19 mouse cellular contexts compared by ENCODE assay signal in the genomic region with DNA sequence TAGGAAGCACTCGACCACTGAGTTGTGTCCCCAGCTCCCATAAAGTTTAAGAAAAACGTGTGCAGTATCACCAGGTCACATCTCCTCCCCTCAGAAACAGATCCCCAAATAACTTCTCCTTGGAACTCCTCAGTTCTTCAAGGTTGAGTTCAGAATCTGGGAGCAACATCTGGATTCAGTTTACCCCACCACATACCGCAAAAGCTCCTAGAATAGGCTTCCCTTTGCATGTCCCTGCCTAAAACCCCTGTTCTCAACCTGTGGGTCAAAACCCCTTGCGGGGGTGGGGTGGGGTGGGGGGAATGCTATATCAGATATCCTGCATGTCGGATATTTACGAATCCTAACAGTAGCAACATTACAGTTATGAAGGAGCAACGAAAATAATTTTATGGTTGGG. TPM values are rescaled to one million over a fixed set of nuclear protein-coding genes. Genes with fewer than 3 reads are reported as not detected.
A peak's percentile ranks its signal among the peaks of the same experiment; 100 is the strongest.
DNase-seq lines count a peak whose midpoint lies in the region; ATAC-seq lines count a peak whose summit lies in the region.
"Had no signal": no experiment of that assay in that cellular context is flagged by ENCODE, and none has a peak within 500 bp of the region (broad histone marks: within the 10 kb centered on the region; RNA-seq: fewer than 3 reads in every experiment).

No protein-coding gene starts in this region.

- H3K27ac ChIP-seq in heart, embryonic 10.5 days: peak overlapping the region; percentile 78
- H3K27ac ChIP-seq in midbrain, embryonic 10.5 days (replicated peaks): peak overlapping the region; percentile 57; the same call in 1 of the 2 replicates
- H3K27ac ChIP-seq in midbrain, embryonic 13.5 days: no peak overlapping the region
- peak overlapping the region; percentile 72 for H3K27ac ChIP-seq in limb, embryonic 13.5 days
- H3K27ac ChIP-seq in stomach, embryonic 16.5 days (ENCODE audit: low read length): peak overlapping the region; percentile 97

- H3K9ac ChIP-seq in midbrain, embryonic 13.5 days (replicated peaks): no peak overlapping the region
- no peak overlapping the region for H3K9ac ChIP-seq in limb, embryonic 13.5 days
- peak overlapping the region; percentile 6; the same call in 1 of the 2 replicates for H3K9ac ChIP-seq in stomach, embryonic 16.5 days (ENCODE audit: low read length)

- no peak overlapping the region for H3K4me2 ChIP-seq in midbrain, embryonic 13.5 days (replicated peaks)
- 0 out of 2 replicates have a peak overlapping the region, but pooled peaks have one; percentile 9 for H3K4me2 ChIP-seq in limb, embryonic 13.5 days (replicated peaks)
- no peak overlapping the region for H3K4me2 ChIP-seq in stomach, embryonic 16.5 days (ENCODE audit: low read depth, low read length)

- no peak for ATAC-seq in midbrain, embryonic 13.5 days
- no peak for ATAC-seq in limb, embryonic 13.5 days (ENCODE audit: low FRiP score, low read depth)
- no peak for ATAC-seq in stomach, embryonic 16.5 days (ENCODE audit: insufficient read depth, low FRiP score)
- ATAC-seq: activated CD4-positive, CD25-positive, alpha-beta regulatory T cell, adult 4 months had no signal

- H3K27me3 ChIP-seq in heart, embryonic 10.5 days (ENCODE audit: insufficient read depth, poor library complexity, severe bottlenecking): no peaks in the 10 kb centered on the region
- no peaks in the 10 kb centered on the region for H3K27me3 ChIP-seq in midbrain, embryonic 10.5 days (ENCODE audit: low read depth, poor library complexity, severe bottlenecking)
- no peaks in the 10 kb centered on the region for H3K27me3 ChIP-seq in midbrain, embryonic 13.5 days
- no peaks in the 10 kb centered on the region for H3K27me3 ChIP-seq in limb, embryonic 13.5 days
- no peaks in the 10 kb centered on the region for H3K27me3 ChIP-seq in stomach, embryonic 16.5 days (ENCODE audit: control insufficient read depth, insufficient read depth, low read length)

- H3K4me1 ChIP-seq in heart, embryonic 10.5 days: peaks cover 72% of the 10 kb centered on the region
- H3K4me1 ChIP-seq in midbrain, embryonic 10.5 days: peaks cover 68% of the 10 kb centered on the region
- peaks cover 49% of the 10 kb centered on the region for H3K4me1 ChIP-seq in midbrain, embryonic 13.5 days (replicated peaks)
- peaks cover 69% of the 10 kb centered on the region for H3K4me1 ChIP-seq in limb, embryonic 13.5 days
- H3K4me1 ChIP-seq in stomach, embryonic 16.5 days (ENCODE audit: control insufficient read depth, insufficient read depth, low read length): peaks cover 66% of the 10 kb centered on the region

- H3K36me3 ChIP-seq in heart, embryonic 10.5 days: 0 out of 2 replicates have a peak, but pooled peaks cover 3% of the 10 kb centered on the region
- H3K36me3 ChIP-seq in midbrain, embryonic 10.5 days: peaks cover 18% of the 10 kb centered on the region
- peaks cover 9% of the 10 kb centered on the region; the same call in 1 of the 2 replicates for H3K36me3 ChIP-seq in midbrain, embryonic 13.5 days
- H3K36me3 ChIP-seq in limb, embryonic 13.5 days: peaks cover 19% of the 10 kb centered on the region
- H3K36me3 ChIP-seq in stomach, embryonic 16.5 days (ENCODE audit: control insufficient read depth, insufficient read depth, low read length): peaks cover 12% of the 10 kb centered on the region; the same call in 1 of the 2 replicates

- 56% methylated on average over 7 of the region's 7 CpGs for WGBS in heart, embryonic 10.5 days
- 47% methylated on average over 7 of the region's 7 CpGs for WGBS in midbrain, embryonic 10.5 days
- 69% methylated on average over 7 of the region's 7 CpGs for WGBS in midbrain, embryonic 13.5 days
- 19% methylated on average over 7 of the region's 7 CpGs for WGBS in limb, embryonic 13.5 days
- WGBS in stomach, embryonic 16.5 days: 60% methylated on average over 7 of the region's 7 CpGs

- H3K4me3 ChIP-seq in heart, embryonic 10.5 days: no peak overlapping the region
- no peak overlapping the region for H3K4me3 ChIP-seq in midbrain, embryonic 10.5 days
- H3K4me3 ChIP-seq in midbrain, embryonic 13.5 days (replicated peaks): no peak overlapping the region
- no peak overlapping the region for H3K4me3 ChIP-seq in limb, embryonic 13.5 days
- no peak overlapping the region for H3K4me3 ChIP-seq in stomach, embryonic 16.5 days (replicated peaks; ENCODE audit: low read length)

- no peaks in the 10 kb centered on the region for H3K9me3 ChIP-seq in heart, embryonic 10.5 days
- no peaks in the 10 kb centered on the region for H3K9me3 ChIP-seq in midbrain, embryonic 10.5 days (replicated peaks)
- H3K9me3 ChIP-seq in midbrain, embryonic 13.5 days: no peaks in the 10 kb centered on the region
- no peaks in the 10 kb centered on the region for H3K9me3 ChIP-seq in limb, embryonic 13.5 days
- H3K9me3 ChIP-seq in stomach, embryonic 16.5 days (replicated peaks; ENCODE audit: control insufficient read depth, low read length): no peaks in the 10 kb centered on the region
- H3K9me3 ChIP-seq: G1E had no signal

- DNase-seq in heart, embryonic 10.5 days (ENCODE audit: low spot score): no peak
- DNase-seq in heart, postnatal 10 days: no peak
- no peak for DNase-seq in midbrain, embryonic 10.5 days (ENCODE audit: low spot score)
- DNase-seq in cerebellum, postnatal 36 days: no peak
- DNase-seq in gastrocnemius, postnatal 36 days: no peak
- DNase-seq: cerebellum, adult 8-10 months; gastrocnemius, postnatal 25 days; kidney, postnatal 10 days; lung, adult 2 months; thymus, postnatal 25 days had no signal

- intact Hi-C loops in heart, postnatal 10 days (cut with DNase I): no loop called here
- intact Hi-C loops in gastrocnemius, postnatal 36 days (cut with DNase I): no loop called here

RNA-seq across cellular contexts. Expression of gene Eef2k, which starts 20.0 kb away (rescaled TPM):
- polyA plus RNA-seq in heart, embryonic 10.5 days (2016; fragmentation: Nextera tagmentation; extraction: Ambion mirVana): 16.3 and 17.3 TPM in 2 replicates
- 10 to 100 TPM; 37.0 to 37.2 TPM for total RNA-seq in heart, postnatal 10 days (2021)
- 24.0 and 26.1 TPM in 2 replicates for polyA plus RNA-seq in midbrain, embryonic 10.5 days (2016; fragmentation: Nextera tagmentation; extraction: Ambion mirVana)
- 23.9 and 26.4 TPM in 2 replicates for polyA plus RNA-seq in midbrain, embryonic 13.5 days (2015; fragmentation: Nextera tagmentation; extraction: Ambion mirVana)
- 33.3 and 36.3 TPM in 2 replicates for polyA plus RNA-seq in limb, embryonic 13.5 days (2015; fragmentation: Nextera tagmentation; extraction: Ambion mirVana)
- 76.0 and 80.6 TPM in 2 replicates for polyA plus RNA-seq in stomach, embryonic 16.5 days (2015; fragmentation: Nextera tagmentation; extraction: Ambion mirVana)
- total RNA-seq in gastrocnemius, postnatal 36 days (2021): 10 to 100 TPM; 55.7 to 60.3 TPM

RNA-seq across cellular contexts. Expression of gene Gm5737, which starts 50.5 kb away (rescaled TPM):
- not detected in 2 replicates for polyA plus RNA-seq in heart, embryonic 10.5 days (2016; fragmentation: Nextera tagmentation; extraction: Ambion mirVana)
- total RNA-seq in heart, postnatal 10 days (2021): not detected
- polyA plus RNA-seq in midbrain, embryonic 10.5 days (2016; fragmentation: Nextera tagmentation; extraction: Ambion mirVana): not detected in 2 replicates
- polyA plus RNA-seq in midbrain, embryonic 13.5 days (2015; fragmentation: Nextera tagmentation; extraction: Ambion mirVana): not detected in 2 replicates
- polyA plus RNA-seq in limb, embryonic 13.5 days (2015; fragmentation: Nextera tagmentation; extraction: Ambion mirVana): not detected in 2 replicates
- not detected in 2 replicates for polyA plus RNA-seq in stomach, embryonic 16.5 days (2015; fragmentation: Nextera tagmentation; extraction: Ambion mirVana)
- total RNA-seq in gastrocnemius, postnatal 36 days (2021): under 1 TPM; 0.32 to 0.61 TPM
- total RNA-seq: G1E; hematopoietic stem cell, adult 5-6 weeks; layer of hippocampus, postnatal 25 days; megakaryocyte-erythroid progenitor cell, adult 5-6 weeks had no signal
- polyA plus RNA-seq: activated CD4-positive, CD25-positive, alpha-beta regulatory T cell, adult 4 months; forebrain, embryonic 11.5 days; G1E had no signal

RNA-seq across cellular contexts. Expression of gene Polr3e, which starts 54.9 kb away (rescaled TPM):
- polyA plus RNA-seq in heart, embryonic 10.5 days (2016; fragmentation: Nextera tagmentation; extraction: Ambion mirVana): 32.3 and 36.9 TPM in 2 replicates
- 10 to 100 TPM; 15.1 to 15.4 TPM for total RNA-seq in heart, postnatal 10 days (2021)
- polyA plus RNA-seq in midbrain, embryonic 10.5 days (2016; fragmentation: Nextera tagmentation; extraction: Ambion mirVana): 38.2 and 41.0 TPM in 2 replicates
- polyA plus RNA-seq in midbrain, embryonic 13.5 days (2015; fragmentation: Nextera tagmentation; extraction: Ambion mirVana): 24.6 and 27.7 TPM in 2 replicates
- 40.0 and 41.9 TPM in 2 replicates for polyA plus RNA-seq in limb, embryonic 13.5 days (2015; fragmentation: Nextera tagmentation; extraction: Ambion mirVana)
- polyA plus RNA-seq in stomach, embryonic 16.5 days (2015; fragmentation: Nextera tagmentation; extraction: Ambion mirVana): 33.8 and 34.0 TPM in 2 replicates
- 10 to 100 TPM; 10.7 to 11.4 TPM for total RNA-seq in gastrocnemius, postnatal 36 days (2021)
